Mouse (Mus musculus) neural tube, embryonic 11.5 days (tissue): ENCODE results near the gene Muc13. TPM values are rescaled to one million over a fixed set of nuclear protein-coding genes. Genes with fewer than 3 reads are reported as not detected.

Source experiments
- ATAC-seq: fragments of 200-750 bp; cut with Nextera tagmentation; 2 replicates; pipeline ENCODE4 v1.8.0; 2017; ENCODE audit warnings: moderate number of reproducible peaks, mild to moderate bottlenecking, moderate TSS enrichment, moderate library complexity; ENCODE audit not compliant: insufficient read depth, low FRiP score, low TSS enrichment
- DNase-seq: peaks from one replicate; pipeline ENCODE4 v3.0.0-alpha.2; 2015; ENCODE audit warnings: low spot score
- H3K27ac ChIP-seq: fragments of 300-500 bp; sonication (generic); 2 replicates; pipeline ENCODE4 v1.5.1; 2014; ENCODE audit warnings: low read depth, mild to moderate bottlenecking, low read length
- H3K27me3 ChIP-seq: fragments of 300-500 bp; sonication (generic); 2 replicates; pipeline ENCODE4 v1.6.1; 2014; ENCODE audit warnings: mild to moderate bottlenecking, low read length, mixed read lengths; ENCODE audit not compliant: control insufficient read depth, insufficient read depth
- H3K36me3 ChIP-seq: fragments of 300-500 bp; sonication (generic); 2 replicates; pipeline ENCODE4 v1.6.1; 2014; ENCODE audit warnings: mild to moderate bottlenecking, low read length, moderate library complexity, mixed read lengths; ENCODE audit not compliant: control insufficient read depth, insufficient read depth
- H3K4me1 ChIP-seq: fragments of 300-500 bp; sonication (generic); 2 replicates; pipeline ENCODE4 v1.6.1; 2014; ENCODE audit warnings: low read length, mixed read lengths; ENCODE audit not compliant: control insufficient read depth, insufficient read depth
- H3K4me2 ChIP-seq: fragments of 300-500 bp; sonication (generic); 2 replicates; pipeline ENCODE4 v1.6.1; 2014; ENCODE audit warnings: low read depth, mild to moderate bottlenecking, moderate library complexity
- H3K4me3 ChIP-seq: fragments of 300-500 bp; sonication (generic); 2 replicates; pipeline ENCODE4 v1.5.1; 2014; ENCODE audit warnings: low read depth, low read length
- H3K9ac ChIP-seq: fragments of 300-500 bp; sonication (generic); 2 replicates; pipeline ENCODE4 v1.6.1; 2014; ENCODE audit warnings: mild to moderate bottlenecking, low read length
- H3K9me3 ChIP-seq: fragments of 300-500 bp; sonication (generic); 2 replicates; pipeline ENCODE4 v1.6.1; 2016; ENCODE audit warnings: low read length; ENCODE audit not compliant: control insufficient read depth
- WGBS: fragments of 180-500 bp; shearing (Covaris S2); extraction: QIAGEN DNeasy Blood & Tissue Kit; methylation state at CpG from one replicate; pipeline ENCODE4 v1.1.7; 2014; 5-methylcytosine and 5-hydroxymethylcytosine counted together
- polyA plus RNA-seq: library from polyadenylated mRNA; unstranded; fragments of >200 nt; fragmentation: Nextera tagmentation; extraction: Ambion mirVana; gene quantifications from 2 replicates; pipeline ENCODE4 v1.2.1, GENCODE M21; 2014

The Muc13 gene
- polyA plus RNA-seq, 1 experiment from 2014 or later, result 0.23 TPM

DNA sequence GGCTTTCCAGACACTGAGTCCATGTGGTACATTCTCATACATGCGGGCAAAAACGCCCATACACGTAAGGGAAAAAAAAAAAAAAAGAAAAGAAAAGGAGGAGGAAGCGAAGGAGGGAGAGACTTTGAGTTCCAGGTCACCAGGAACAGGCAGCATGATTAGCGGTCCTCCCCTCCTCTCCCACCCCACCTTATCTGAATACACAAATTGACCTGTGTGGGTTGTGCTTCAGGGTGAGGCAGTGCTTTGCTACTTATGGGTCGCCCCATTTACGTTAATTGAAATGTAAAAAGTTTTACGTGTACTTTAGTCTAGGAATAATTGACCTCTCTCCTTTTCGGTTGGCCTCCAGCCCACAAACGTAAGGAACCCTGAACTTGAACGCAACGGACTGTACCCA is 27.5 kb upstream of the Muc13 start:
- no peaks in the 10 kb centered on the region for H3K9me3 ChIP-seq
- ATAC-seq (no peak), DNase-seq (no peak)
- no peak overlapping the region for H3K9ac ChIP-seq
- 81% methylated on average over 12 of the region's 12 CpGs for WGBS
- H3K27ac ChIP-seq, result no peak overlapping the region
- no peaks in the 10 kb centered on the region for H3K27me3 ChIP-seq
- H3K4me1 ChIP-seq, result peaks cover 3% of the 10 kb centered on the region; the same call in 1 of the 2 replicates
- no peaks in the 10 kb centered on the region for H3K36me3 ChIP-seq
- no peak overlapping the region for H3K4me3 ChIP-seq
- no peak overlapping the region for H3K4me2 ChIP-seq

DNA sequence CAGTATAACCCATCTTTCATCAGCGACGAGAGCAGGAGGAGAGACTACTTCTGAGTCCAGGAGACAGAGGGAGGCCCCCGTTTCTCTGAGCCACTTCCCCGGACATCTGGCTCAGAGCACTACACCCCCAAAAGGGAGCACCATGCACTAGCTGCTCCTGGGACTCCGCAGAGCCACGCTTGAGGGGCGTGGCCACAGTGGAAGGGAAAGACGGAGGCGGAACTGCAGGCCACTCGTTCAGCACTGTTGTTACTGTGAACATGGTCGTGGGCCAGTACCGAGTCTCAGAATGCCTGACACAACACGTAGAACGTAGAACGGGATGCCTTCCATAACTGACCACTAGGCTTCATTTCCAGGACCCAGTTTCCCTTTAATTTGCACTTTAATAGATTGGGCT is 27.1 kb upstream of the Muc13 start:
- H3K27me3 ChIP-seq, result no peaks in the 10 kb centered on the region
- H3K27ac ChIP-seq, result no peak overlapping the region
- DNase-seq (no peak), ATAC-seq (no peak)
- no peaks in the 10 kb centered on the region for H3K9me3 ChIP-seq
- WGBS, result 70% methylated on average over 15 of the region's 15 CpGs
- H3K4me1 ChIP-seq, result peaks cover 3% of the 10 kb centered on the region; the same call in 1 of the 2 replicates
- no peaks in the 10 kb centered on the region for H3K36me3 ChIP-seq
- no peak overlapping the region for H3K9ac ChIP-seq
- H3K4me2 ChIP-seq, result no peak overlapping the region
- H3K4me3 ChIP-seq, result no peak overlapping the region

GRCm38 (mm10) chr16:33768491-33769278 is 25.2 kb upstream of the Muc13 start:
- Histone ChIP-seq H3K4me1 (peaks cover 3% of the 10 kb centered on the region; the same call in 1 of the 2 replicates), H3K4me2 (no peak overlapping the region), H3K36me3 (no peaks in the 10 kb centered on the region), H3K4me3 (no peak overlapping the region), H3K27ac (no peak overlapping the region), H3K9me3 (no peaks in the 10 kb centered on the region), H3K27me3 (no peaks in the 10 kb centered on the region), H3K9ac (no peak overlapping the region)
- DNase-seq (no peak), ATAC-seq (no peak)
- WGBS, result 90% methylated on average over 3 of the region's 3 CpGs

GRCm38 (mm10) chr16:33769848-33770247 is 24.0 kb upstream of the Muc13 start:
- no peak for DNase-seq
- Histone ChIP-seq H3K4me2 (no peak overlapping the region), H3K4me1 (no peaks in the 10 kb centered on the region), H3K36me3 (no peaks in the 10 kb centered on the region), H3K27me3 (no peaks in the 10 kb centered on the region), H3K4me3 (no peak overlapping the region), H3K27ac (no peak overlapping the region), H3K9ac (no peak overlapping the region), H3K9me3 (no peaks in the 10 kb centered on the region)
- ATAC-seq, result no peak
- 82% methylated on average over 7 of the region's 7 CpGs for WGBS

- no peaks in the 10 kb centered on the region for H3K27me3 ChIP-seq
- no peaks in the 10 kb centered on the region for H3K36me3 ChIP-seq
- H3K4me1 ChIP-seq, result no peaks in the 10 kb centered on the region
- H3K4me2 ChIP-seq, result no peak overlapping the region
- DNase-seq (no peak), ATAC-seq (no peak)
- no peak overlapping the region for H3K9ac ChIP-seq
- H3K27ac ChIP-seq, result no peak overlapping the region
- no peak overlapping the region for H3K4me3 ChIP-seq
- no peaks in the 10 kb centered on the region for H3K9me3 ChIP-seq
- 93% methylated on average over 4 of the region's 4 CpGs for WGBS
These were observed 22.9 kb upstream of the Muc13 start for GRCm38 (mm10) chr16:33770778-33771454.

DNA sequence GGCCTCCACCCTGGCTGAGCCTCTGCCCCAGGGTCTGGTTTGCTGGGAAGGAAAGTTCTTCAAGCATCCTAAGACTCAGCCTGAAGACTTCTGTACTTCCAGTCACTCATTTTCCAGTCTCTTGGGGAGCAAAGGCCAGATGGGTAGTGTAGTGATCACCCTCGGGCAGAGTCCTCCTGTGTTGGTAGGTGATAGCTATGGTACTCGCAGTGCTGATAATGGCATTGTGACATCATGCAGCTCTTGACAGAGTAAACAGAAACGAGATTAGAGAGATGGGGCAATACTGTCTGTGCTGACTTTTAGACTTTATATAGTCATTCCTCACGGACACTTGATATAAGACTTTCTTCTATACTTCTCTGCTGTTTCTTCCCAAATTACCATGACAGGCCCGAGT is 21.0 kb upstream of the Muc13 start:
- Histone ChIP-seq H3K27me3 (no peaks in the 10 kb centered on the region), H3K4me3 (no peak overlapping the region), H3K36me3 (no peaks in the 10 kb centered on the region), H3K4me1 (no peaks in the 10 kb centered on the region), H3K9me3 (no peaks in the 10 kb centered on the region), H3K4me2 (no peak overlapping the region), H3K27ac (no peak overlapping the region), H3K9ac (no peak overlapping the region)
- no peak for DNase-seq
- WGBS, result 86% methylated on average over 5 of the region's 5 CpGs
- no peak for ATAC-seq

DNA sequence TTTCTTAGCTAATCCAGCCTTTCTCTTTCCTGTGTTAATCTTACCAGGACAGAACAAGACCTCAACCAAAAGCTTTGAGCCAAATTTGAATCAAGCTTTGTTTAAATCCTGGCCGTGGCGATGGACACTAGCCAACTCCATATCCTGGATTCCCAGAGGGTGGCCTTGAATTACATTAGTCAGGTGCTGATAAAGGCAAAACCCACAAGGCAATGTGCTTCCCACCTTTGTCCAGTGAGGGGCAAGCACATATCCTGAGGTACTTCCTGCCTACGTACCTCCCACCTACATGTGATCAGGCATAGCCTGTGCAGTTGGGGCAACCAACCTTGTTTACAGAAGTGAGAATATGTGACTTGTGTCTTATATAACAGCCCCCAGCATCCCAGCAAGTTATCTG is 18.9 kb upstream of the Muc13 start:
- no peak for DNase-seq
- Histone ChIP-seq H3K9me3 (no peaks in the 10 kb centered on the region), H3K4me3 (no peak overlapping the region), H3K36me3 (no peaks in the 10 kb centered on the region), H3K4me2 (no peak overlapping the region), H3K27me3 (no peaks in the 10 kb centered on the region), H3K9ac (no peak overlapping the region), H3K4me1 (no peaks in the 10 kb centered on the region), H3K27ac (no peak overlapping the region)
- 92% methylated on average over 3 of the region's 3 CpGs for WGBS
- ATAC-seq, result no peak

GRCm38 (mm10) chr16:33775733-33776335 is 18.0 kb upstream of the Muc13 start:
- no peak for DNase-seq
- Histone ChIP-seq H3K4me2 (no peak overlapping the region), H3K4me3 (no peak overlapping the region), H3K36me3 (no peaks in the 10 kb centered on the region), H3K4me1 (no peaks in the 10 kb centered on the region), H3K27me3 (no peaks in the 10 kb centered on the region), H3K27ac (no peak overlapping the region), H3K9me3 (no peaks in the 10 kb centered on the region), H3K9ac (no peak overlapping the region)
- WGBS, result 94% methylated on average over 1 of the region's 1 CpGs
- no peak for ATAC-seq
